Mouse (Mus musculus): ENCODE results near the gene Iqcj. TPM values are rescaled to one million over a fixed set of nuclear protein-coding genes. Genes with fewer than 3 reads are reported as not detected.

The Iqcj gene
- total and polyA plus RNA-seq, 2 experiments = not detected

- H3K9ac ChIP-seq (ENCODE audit: low read depth, low read length) = no peak overlapping the region
- no peaks in the 10 kb centered on the region for H3K27me3 ChIP-seq (ENCODE audit: control insufficient read depth, insufficient read depth, low read length)
- H3K4me1 ChIP-seq (ENCODE audit: control insufficient read depth, insufficient read depth, low read length) = no peaks in the 10 kb centered on the region
- H3K79me2 ChIP-seq (ENCODE audit: control insufficient read depth, insufficient read depth, low read length) = no peaks in the 10 kb centered on the region
- H3K27ac ChIP-seq (replicated peaks; ENCODE audit: insufficient read depth, low read depth, low read length) = no peak overlapping the region
- 75% methylated on average over 4 of the region's 4 CpGs for WGBS
- no peak overlapping the region for H3K4me3 ChIP-seq (ENCODE audit: insufficient read depth, low read depth, low read length)
- DNase-seq (ENCODE audit: extremely low read depth, low read depth, low spot score) = no peak
- H3K36me3 ChIP-seq (ENCODE audit: control insufficient read depth, insufficient read depth, low read length) = no peaks in the 10 kb centered on the region
- TF ChIP-seq POLR2A (IDR thresholded peaks at IDR 0.05; ENCODE audit: extremely low read depth, insufficient read depth, low read length) (no peak), CTCF (IDR thresholded peaks at IDR 0.05; ENCODE audit: low read depth, low read length) (no peak)
Observed at GRCm38 (mm10) chr3:68002415-68002814, 110.4 kb downstream of the Iqcj start.

- DNase-seq (ENCODE audit: extremely low read depth, low read depth, low spot score) = no peak
- Histone ChIP-seq H3K4me3 (ENCODE audit: insufficient read depth, low read depth, low read length) (no peak overlapping the region), H3K27me3 (ENCODE audit: control insufficient read depth, insufficient read depth, low read length) (no peaks in the 10 kb centered on the region), H3K79me2 (ENCODE audit: control insufficient read depth, insufficient read depth, low read length) (no peaks in the 10 kb centered on the region), H3K4me1 (ENCODE audit: control insufficient read depth, insufficient read depth, low read length) (no peaks in the 10 kb centered on the region), H3K9ac (ENCODE audit: low read depth, low read length) (no peak overlapping the region), H3K27ac (replicated peaks; ENCODE audit: insufficient read depth, low read depth, low read length) (no peak overlapping the region), H3K36me3 (ENCODE audit: control insufficient read depth, insufficient read depth, low read length) (no peaks in the 10 kb centered on the region)
- TF ChIP-seq CTCF (IDR thresholded peaks at IDR 0.05; ENCODE audit: low read depth, low read length) = no peak
- TF ChIP-seq POLR2A (IDR thresholded peaks at IDR 0.05; ENCODE audit: extremely low read depth, insufficient read depth, low read length) = no peak
Observed at GRCm38 (mm10) chr3:68012342-68012741, 120.3 kb downstream of the Iqcj start.

DNA sequence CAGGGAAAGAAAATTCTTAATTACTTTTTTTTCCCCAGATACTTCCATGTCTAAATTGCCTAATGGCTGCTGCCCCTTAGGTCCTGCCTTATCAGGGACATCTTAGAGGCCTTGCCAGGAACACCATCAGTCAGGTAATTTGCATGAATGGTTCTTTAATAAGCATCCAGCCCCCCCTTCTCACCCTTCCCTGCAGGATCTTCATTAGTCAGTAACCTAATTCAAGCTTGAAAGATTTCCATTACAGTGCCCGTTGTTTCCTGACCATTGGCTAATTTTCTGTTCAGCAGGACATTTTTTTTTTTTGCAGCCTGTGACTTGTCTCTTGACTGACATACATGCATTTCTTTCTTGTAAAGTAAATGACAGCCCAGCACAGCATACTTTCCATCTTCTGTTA, 123.8 kb downstream of the Iqcj start:
- DNase-seq (ENCODE audit: extremely low read depth, low read depth, low spot score) = no peak
- Histone ChIP-seq H3K36me3 (ENCODE audit: control insufficient read depth, insufficient read depth, low read length) (no peaks in the 10 kb centered on the region), H3K4me3 (ENCODE audit: insufficient read depth, low read depth, low read length) (no peak overlapping the region), H3K9ac (ENCODE audit: low read depth, low read length) (no peak overlapping the region), H3K79me2 (ENCODE audit: control insufficient read depth, insufficient read depth, low read length) (no peaks in the 10 kb centered on the region), H3K27ac (replicated peaks; ENCODE audit: insufficient read depth, low read depth, low read length) (no peak overlapping the region), H3K4me1 (ENCODE audit: control insufficient read depth, insufficient read depth, low read length) (no peaks in the 10 kb centered on the region), H3K27me3 (ENCODE audit: control insufficient read depth, insufficient read depth, low read length) (no peaks in the 10 kb centered on the region)
- TF ChIP-seq POLR2A (IDR thresholded peaks at IDR 0.05; ENCODE audit: extremely low read depth, insufficient read depth, low read length) (no peak), CTCF (IDR thresholded peaks at IDR 0.05; ENCODE audit: low read depth, low read length) (no peak)
- WGBS = 68% methylated on average over 1 of the region's 1 CpGs

GRCm38 (mm10) chr3:68019401-68019800, 127.4 kb downstream of the Iqcj start:
- 79% methylated on average over 4 of the region's 4 CpGs for WGBS
- no peak overlapping the region for H3K4me3 ChIP-seq (ENCODE audit: insufficient read depth, low read depth, low read length)
- no peaks in the 10 kb centered on the region for H3K4me1 ChIP-seq (ENCODE audit: control insufficient read depth, insufficient read depth, low read length)
- H3K27me3 ChIP-seq (ENCODE audit: control insufficient read depth, insufficient read depth, low read length) = no peaks in the 10 kb centered on the region
- no peak for TF ChIP-seq CTCF (IDR thresholded peaks at IDR 0.05; ENCODE audit: low read depth, low read length)
- no peaks in the 10 kb centered on the region for H3K79me2 ChIP-seq (ENCODE audit: control insufficient read depth, insufficient read depth, low read length)
- no peaks in the 10 kb centered on the region for H3K36me3 ChIP-seq (ENCODE audit: control insufficient read depth, insufficient read depth, low read length)
- H3K27ac ChIP-seq (replicated peaks; ENCODE audit: insufficient read depth, low read depth, low read length) = no peak overlapping the region
- no peak overlapping the region for H3K9ac ChIP-seq (ENCODE audit: low read depth, low read length)
- DNase-seq (ENCODE audit: extremely low read depth, low read depth, low spot score) = no peak

DNA sequence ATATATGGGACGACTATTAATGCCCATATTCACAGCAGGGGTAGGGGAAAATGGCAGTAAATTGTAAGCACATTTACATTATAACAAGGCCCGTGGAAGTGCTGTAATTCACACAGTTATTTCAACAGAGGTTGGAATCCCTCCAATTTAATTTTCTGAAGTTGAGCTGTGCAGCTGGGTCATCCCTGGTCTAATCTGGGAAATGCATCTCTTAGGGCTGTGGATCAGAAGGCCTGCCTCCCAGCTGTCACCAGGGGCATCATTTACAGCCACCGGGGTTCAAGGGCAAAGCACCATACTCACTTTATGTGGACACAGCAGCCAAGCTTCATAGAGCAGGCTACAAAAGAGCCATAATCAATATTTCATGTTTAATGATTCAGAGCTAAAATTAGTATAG, 144.1 kb downstream of the Iqcj start:
- TF ChIP-seq CTCF (IDR thresholded peaks at IDR 0.05; ENCODE audit: low read depth, low read length) (no peak), POLR2A (IDR thresholded peaks at IDR 0.05; ENCODE audit: extremely low read depth, insufficient read depth, low read length) (no peak)
- H3K27me3 ChIP-seq (ENCODE audit: control insufficient read depth, insufficient read depth, low read length) = no peaks in the 10 kb centered on the region
- no peak overlapping the region for H3K4me3 ChIP-seq (ENCODE audit: insufficient read depth, low read depth, low read length)
- no peaks in the 10 kb centered on the region for H3K36me3 ChIP-seq (ENCODE audit: control insufficient read depth, insufficient read depth, low read length)
- H3K4me1 ChIP-seq (ENCODE audit: control insufficient read depth, insufficient read depth, low read length) = no peaks in the 10 kb centered on the region
- no peak overlapping the region for H3K9ac ChIP-seq (ENCODE audit: low read depth, low read length)
- H3K27ac ChIP-seq (replicated peaks; ENCODE audit: insufficient read depth, low read depth, low read length) = no peak overlapping the region
- 42% methylated on average over 3 of the region's 3 CpGs for WGBS
- no peak for DNase-seq (ENCODE audit: extremely low read depth, low read depth, low spot score)
- no peaks in the 10 kb centered on the region for H3K79me2 ChIP-seq (ENCODE audit: control insufficient read depth, insufficient read depth, low read length)

DNA sequence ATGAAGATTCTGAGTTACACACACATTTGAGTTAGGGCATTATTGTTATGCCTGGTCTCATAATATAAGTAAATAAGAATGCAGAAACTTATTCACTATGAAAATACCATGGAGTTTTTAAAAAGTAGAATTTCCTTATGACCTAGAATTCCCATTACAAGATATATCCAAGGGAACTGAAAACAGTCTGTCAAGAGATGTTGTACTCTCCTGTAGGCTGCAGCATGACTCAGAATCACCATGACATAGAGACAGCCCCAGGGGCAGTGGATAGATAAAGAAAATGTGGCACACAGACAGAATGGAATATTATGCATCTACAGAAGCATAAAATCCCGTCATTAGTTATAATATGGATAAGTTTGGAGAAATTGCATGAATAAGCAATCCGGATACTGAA, 150.9 kb downstream of the Iqcj start:
- TF ChIP-seq CTCF (IDR thresholded peaks at IDR 0.05; ENCODE audit: low read depth, low read length) (no peak), POLR2A (IDR thresholded peaks at IDR 0.05; ENCODE audit: extremely low read depth, insufficient read depth, low read length) (no peak)
- DNase-seq (ENCODE audit: extremely low read depth, low read depth, low spot score) = no peak
- Histone ChIP-seq H3K79me2 (ENCODE audit: control insufficient read depth, insufficient read depth, low read length) (no peaks in the 10 kb centered on the region), H3K4me3 (ENCODE audit: insufficient read depth, low read depth, low read length) (no peak overlapping the region), H3K36me3 (ENCODE audit: control insufficient read depth, insufficient read depth, low read length) (no peaks in the 10 kb centered on the region), H3K27me3 (ENCODE audit: control insufficient read depth, insufficient read depth, low read length) (no peaks in the 10 kb centered on the region), H3K27ac (replicated peaks; ENCODE audit: insufficient read depth, low read depth, low read length) (no peak overlapping the region), H3K9ac (ENCODE audit: low read depth, low read length) (no peak overlapping the region), H3K4me1 (ENCODE audit: control insufficient read depth, insufficient read depth, low read length) (no peaks in the 10 kb centered on the region)
- 75% methylated on average over 2 of the region's 2 CpGs for WGBS
